Mouse (Mus musculus) mesoderm, embryonic 11.5 days (tissue): ENCODE data around the gene Baiap2l1.
"Not testable (repeated sequence)": the region's sequence is repeated elsewhere in the genome, so short reads cannot be mapped to it uniquely, and the experiment has no call there.

Experiments used
- DNase-seq: peaks from one replicate; pipeline ENCODE4 v3.0.0-alpha.2; 2012; ENCODE audit warnings: low read depth, low spot score

Baiap2l1 gene

DNA sequence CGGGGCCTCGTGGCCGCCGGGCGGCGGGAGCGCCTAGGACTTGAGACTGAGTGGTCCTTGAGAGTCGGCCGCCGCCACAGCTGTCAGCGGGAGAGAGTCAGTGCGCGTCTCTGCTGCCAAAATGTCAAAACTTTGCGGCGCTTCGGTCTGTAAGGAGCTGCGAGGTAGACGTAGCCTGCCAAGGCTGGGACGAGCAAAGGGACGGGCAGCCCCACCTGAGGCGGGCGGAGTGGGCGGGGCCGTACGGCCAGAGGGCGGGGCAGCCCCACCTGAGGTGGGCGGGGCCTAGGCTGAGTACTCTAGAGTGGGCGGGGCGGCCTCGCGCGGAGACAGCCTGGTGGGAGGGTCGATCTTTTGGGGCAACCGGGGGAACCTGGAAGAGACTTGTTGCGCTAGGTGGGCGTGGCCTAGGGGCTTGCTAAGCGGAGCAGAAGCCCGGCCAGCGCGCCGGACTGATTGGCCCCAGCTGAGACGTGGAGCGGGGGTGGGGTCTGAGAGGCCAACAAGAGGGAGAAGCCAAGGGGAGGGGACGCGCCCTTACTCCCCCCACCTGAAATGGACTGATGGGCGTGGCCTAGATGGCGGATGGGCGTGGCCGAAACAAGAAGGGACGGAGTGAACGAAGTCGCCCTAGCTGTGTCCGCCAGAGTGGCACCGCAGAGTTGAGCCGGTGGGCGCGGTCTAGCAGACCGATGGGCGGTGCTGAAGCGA is at the start of gene Baiap2l1:
Gene Baiap2l1, minus strand, starts transcription at position 232 of the 711 bp plus-strand sequence.
- DNase-seq, result peak; percentile 92

DNA sequence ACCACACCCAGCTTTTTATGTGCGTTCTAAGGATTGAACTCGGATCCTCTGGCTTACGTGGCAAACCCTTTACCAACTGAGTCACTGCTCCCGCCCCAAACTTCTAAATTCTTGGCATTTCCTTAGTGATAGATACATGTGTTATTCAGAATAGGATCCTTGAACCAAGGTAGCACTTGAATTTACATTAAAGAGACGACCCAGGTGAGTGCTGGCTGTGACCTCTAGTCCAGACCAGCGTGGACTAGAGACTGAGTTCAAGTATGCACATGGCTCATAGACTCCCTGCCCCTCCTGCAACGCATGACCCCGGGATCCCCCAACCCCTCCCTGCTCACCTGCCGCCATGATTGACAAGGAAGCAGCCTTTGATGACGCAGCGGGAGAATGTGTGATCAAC is 48.3 kb upstream of the Baiap2l1 start:
- DNase-seq, result no peak

DNA sequence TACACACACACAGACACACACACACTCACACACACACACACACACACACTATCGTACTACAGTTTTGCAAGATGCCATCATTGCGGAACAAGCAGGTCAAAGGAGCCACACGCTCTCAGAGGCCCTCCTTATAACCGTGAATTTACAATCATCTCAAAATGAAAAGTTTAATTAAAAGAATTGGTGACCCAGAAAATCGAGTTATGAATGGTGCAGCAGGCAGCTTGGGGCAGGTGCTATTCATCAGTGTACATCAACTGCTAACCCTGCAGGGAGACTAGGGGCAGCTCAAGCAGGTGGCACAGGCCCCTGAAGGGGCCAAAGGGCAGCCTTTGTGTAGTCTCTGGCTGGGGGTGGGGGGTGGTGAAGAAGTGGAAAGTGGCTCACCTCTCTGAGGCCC is 42.9 kb upstream of the Baiap2l1 start:
- DNase-seq, result no peak

DNA sequence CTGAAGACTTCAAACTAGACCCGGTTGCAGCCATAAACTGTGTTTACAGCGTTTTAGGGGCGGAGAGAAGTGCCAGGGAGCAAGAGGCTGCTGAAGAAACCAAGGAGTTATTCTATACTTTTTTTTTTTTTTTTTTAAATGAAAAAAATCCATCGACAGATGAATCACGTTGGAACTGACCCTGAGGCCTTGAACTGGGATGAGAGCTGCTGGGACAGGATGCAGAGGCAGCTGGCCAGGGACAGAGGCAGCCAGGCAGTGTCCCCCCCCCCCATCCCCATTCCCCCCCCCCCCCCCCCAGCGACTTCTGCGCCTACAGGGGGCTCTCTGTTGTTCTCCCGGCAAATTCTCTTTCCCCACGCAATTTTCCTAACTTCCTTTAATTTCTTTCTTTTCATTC is 39.7 kb upstream of the Baiap2l1 start:
- no peak for DNase-seq

DNA sequence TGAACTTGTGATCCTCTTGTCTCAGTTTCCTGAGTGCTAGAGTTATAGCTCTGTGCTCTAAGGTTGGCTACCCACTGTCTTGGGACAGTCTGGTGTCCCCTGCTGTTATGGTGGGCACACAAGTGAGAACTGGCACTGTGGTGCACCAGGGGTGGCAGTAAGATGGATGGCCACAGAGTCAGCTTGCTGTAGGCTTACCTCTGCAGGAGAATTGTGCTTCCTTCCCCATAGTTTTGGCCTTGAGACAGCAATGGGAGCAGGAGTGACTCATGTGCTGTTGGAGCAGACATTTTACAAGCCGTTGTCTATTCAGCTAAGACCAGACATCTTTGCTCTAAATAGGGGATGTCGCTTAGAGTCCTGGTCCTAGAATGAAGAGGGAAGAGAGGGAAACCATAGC is 36.2 kb upstream of the Baiap2l1 start:
- DNase-seq, result no peak

DNA sequence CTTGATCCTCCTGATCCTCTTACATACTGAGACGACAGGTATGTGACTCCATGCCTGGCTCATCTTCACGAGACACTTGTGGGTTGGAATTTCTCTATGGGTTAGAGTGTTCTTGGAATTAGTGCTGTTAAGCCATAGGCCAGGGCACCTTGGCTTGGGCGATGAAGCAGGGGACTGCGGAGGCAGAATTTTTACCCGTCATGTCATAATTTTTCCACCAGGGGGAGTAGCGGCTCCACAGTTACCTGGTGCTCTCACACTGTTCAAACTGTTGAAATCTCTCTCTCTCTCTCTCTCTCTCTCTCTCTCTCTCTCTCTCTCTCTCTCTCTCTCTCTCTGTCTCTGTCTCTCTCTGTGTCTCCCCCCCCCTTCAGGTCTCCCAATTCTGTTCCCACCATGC is 29.9 kb upstream of the Baiap2l1 start:
- DNase-seq, result peak; percentile 65

DNA sequence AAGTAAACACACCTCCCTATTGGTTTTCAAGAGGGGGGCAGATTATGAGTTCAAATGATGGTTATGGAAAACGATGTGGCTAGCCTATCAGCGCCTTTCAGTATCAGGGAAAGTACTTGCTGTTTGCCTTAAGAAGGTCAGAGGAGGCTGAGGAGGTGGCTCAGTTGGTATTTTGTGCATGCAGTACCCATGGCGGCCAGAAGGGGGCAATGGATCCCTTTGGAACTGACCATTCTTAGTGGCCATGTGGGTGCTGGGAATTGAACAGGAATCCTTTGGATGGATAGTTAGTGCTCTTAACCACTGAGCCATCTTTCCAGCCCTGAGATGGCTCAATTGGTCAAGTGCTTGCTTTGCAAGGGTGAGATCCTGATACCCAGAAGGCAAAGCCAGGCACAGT is 26.0 kb upstream of the Baiap2l1 start:
- no peak for DNase-seq

DNA sequence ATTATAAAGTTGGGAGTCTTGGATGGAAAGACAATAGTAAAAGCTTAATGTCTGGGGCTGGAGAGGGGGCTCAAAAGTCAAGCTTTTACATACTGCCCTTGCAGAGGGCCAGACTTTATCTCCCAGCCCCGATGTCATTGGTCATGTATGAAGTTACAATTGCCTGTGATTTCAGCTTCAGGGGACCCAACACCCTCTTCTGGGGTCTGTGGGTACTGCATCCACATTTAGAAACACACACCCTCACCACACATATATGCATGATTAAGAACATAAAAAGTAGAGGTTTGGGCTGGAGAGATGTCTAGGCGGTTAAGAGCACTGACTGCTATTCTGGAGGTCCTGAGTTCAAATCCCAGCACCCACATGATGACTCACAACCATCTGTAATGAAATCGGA is 23.9 kb upstream of the Baiap2l1 start:
- DNase-seq, result no peak

DNA sequence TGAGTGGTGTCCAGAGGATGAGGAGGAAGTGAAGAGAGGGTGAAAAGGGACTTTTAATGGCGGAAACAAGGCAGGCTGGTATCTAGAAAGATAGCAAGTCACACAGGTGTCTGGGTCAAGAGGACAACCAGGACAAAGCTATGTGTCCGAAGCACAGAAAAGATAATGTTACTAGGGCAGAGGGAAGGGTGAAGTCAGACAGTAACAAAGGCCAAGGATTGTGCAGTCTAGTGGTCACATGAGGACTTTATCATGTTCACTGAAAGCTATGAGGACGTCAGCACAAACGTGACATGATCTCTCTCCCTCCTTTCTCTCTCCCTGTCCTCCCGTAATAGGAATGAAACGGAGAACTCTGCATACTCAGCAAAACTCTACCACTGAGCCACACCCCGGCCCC is 22.8 kb upstream of the Baiap2l1 start:
- no peak for DNase-seq

DNA sequence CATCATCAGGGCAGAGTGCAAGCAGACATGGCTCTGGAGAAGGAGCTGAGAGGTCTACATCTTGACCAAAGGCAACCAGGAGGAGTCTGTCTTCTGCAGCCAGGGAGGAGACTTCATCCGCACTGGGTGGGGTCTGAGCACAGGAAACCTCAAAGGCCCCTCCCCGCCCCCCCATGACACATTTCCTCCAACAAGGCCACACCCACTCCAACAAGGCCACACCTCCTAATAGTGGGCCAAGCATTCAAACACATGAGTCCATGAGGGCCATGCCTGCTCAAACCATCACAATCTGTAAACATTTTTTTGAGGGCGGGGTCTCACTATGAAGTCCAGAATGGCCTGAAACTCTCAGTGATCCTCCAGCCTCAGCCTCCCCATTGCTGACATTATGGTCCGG is 21.5 kb upstream of the Baiap2l1 start:
- DNase-seq, result no peak

DNA sequence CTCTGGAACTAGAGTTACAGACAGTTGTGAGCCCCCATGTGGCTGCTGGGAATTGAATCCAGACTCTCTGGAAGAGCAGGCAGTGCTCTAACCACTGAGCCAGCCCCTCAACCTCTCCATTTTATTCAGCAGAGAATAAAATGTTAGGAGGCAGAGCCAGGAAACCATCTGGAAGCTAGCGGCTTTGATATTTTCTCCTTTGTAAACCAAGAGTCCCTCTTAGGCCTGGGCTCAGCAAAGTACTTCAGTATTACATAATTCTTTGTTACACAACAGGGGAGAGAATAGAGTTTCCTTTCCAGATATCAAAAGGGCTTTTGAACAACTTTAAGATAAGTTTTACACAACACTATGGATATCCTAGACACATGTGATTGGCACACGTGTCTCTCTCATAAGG is 15.0 kb upstream of the Baiap2l1 start:
- DNase-seq, result no peak

DNA sequence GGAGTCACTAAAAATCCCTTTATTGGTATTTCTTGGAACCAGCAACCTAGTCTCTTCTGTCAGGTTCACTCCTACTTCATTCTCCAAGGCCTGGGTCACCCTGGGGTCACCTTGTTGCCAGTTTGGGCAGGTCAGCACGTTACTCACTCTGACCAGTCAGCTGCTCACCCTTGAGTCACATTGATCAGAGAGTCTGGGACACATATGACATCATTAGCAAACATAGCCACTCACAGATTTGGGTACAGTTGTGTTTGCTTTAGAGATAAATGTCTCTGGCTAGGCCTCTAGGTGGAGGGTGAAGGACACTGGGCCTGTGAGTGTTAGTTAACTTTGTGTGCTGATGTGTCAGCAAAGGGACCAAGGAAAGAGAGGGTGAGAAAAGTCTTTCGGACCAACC is 14.3 kb upstream of the Baiap2l1 start:
- DNase-seq, result no peak

DNA sequence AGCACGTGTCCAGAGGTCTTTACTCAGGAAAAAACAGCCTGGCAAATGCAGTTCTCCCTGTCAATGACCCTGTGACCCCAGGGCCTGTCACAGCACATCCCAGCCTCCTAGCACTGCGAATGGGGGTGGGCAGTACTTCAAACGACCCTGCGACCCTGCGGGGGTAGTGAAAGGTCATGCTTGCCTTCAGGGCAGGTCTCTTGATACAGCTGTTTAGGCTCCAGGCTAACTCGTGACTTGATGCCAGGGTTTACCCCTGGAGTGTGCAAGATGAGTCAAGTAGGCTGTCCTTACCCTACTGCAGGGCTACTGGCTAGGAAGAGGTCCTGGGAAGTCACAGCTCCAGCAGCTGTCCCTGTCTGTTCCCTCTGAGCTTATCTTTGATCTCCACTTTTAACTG is 13.1 kb upstream of the Baiap2l1 start:
- peak; percentile 70 for DNase-seq

DNA sequence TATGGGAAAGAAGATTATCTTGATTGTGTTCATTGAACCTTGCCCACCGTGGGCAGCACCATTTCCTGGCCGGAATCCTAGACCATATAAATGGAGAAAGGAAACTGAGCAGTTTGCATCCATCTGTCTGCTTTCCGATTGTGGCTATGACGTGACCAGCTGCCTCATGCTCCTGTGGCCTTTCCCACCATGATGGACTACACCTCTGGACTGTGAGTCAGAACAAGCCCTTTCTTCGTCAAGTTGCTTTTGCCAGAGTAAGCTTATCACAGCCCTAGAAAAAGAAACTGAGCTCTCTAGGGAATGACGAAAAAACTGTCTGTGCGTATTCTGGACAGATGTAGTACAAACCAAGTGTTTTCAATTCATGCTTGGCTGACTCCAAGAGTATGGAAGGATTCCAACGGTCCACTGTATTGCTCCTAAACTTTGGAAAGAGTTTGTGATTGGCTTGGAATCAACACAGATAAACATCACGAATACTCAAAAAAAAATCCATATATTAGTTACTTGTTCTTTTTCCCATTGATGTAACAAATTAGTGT is 10.8 kb upstream of the Baiap2l1 start:
- DNase-seq, result no peak

DNA sequence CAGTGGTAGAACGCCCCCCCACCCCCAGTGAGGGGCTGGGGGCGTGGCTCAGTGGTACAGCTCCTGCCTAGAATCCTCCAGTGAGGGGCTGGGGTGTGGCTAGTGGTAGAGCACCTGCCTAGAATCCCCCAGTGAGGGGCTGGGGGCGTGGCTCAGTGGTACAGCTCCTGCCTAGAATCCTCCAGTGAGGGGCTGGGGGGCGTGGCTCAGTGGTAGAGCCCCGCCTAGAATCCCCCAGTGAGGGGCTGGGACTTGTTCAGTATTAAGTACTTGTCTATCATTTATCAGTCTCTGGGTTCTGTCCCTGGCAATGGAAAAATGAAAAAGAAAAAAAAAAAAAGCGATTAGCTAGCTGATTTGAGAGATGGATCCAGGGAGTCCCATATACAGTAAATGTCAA is 8.6 kb upstream of the Baiap2l1 start:
- DNase-seq, result not testable (repeated sequence)

DNA sequence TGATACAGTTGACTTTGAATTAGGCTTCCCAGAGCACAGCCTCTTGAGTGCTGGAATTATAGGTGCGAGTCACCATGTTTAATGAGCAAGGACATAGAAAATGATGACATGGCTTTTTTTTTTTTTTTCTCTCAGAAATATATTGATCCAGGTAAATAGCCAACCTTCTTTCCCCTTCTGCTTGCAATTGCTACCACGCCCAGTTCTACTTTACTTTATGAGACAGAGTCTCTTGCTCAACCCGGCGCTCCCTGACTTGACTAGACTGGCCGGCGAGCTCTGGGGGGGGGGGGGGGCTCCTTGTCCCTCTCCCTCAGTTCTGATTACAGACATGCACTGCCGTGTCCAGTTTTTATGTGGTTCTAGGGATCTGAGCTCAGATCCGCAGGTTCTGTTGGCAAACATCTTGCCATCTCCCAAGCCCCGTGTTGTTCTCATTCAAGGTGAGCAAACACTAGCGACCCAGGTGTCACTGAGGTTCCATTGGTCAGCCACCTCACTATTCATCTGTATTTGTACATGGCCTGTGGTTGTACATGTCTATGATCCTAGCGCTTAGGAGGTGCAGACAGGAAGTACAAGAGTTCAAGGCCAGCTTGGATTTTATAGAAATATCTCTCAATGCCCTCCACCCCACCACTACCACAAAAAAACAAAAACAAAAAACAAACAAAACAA is 6.9 kb upstream of the Baiap2l1 start:
- no peak for DNase-seq

DNA sequence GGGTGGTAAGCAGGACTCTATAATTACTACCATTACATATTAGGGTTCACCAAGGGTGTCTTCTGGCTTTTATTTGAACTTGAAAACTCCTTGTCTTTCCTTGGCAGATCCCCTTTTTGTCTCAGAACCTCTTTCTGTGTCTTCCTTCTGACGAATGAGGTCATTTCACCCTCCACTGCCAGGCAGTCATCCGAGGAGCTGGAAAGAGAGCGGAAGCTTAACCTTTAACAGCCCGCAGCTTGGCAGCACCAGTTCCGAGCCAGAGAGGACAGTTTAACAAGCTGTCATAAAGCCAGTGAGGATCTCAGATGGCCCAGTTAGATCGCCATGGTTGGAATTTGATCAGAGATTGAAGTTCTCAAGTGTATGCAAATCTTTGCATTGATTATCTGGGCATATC is 2.4 kb upstream of the Baiap2l1 start:
- DNase-seq, result peak; percentile 34

DNA sequence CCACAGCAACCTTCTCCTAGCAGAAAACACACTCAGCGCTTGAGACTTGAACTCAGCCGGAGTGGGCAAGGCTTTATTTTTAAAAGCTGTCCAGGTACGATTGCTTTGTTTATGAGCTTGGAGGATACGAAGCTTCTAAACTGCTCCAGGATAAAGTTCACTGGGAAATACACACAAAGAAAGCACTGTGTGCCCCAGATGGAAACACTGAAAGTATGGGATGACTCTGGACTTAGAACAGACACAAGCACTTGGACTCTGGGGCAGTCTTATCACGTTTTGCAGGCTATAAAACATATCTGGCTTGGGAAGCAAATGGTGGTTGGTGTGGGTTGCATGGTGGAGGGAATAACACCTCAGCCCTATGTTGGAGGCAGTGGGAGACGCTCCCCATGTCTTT is 2.0 kb upstream of the Baiap2l1 start:
- DNase-seq, result no peak

DNA sequence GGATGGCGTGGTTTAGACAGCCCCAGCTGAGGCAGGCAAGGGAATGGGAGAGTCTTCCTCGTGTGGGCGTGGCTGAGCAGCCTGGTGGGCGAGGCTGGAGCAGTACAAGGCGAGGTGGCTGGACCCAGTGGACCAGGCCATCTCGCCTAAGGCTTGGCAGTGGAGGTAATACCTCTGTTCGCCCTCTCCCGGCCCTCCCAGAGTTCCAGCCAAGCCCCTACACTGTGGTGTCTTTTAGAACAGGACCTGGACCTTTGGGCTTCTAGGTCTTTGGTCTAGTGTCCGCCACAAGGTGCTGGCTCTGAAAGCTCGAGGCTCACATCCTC is 643 bp upstream of the Baiap2l1 start:
- DNase-seq, result no peak

DNA sequence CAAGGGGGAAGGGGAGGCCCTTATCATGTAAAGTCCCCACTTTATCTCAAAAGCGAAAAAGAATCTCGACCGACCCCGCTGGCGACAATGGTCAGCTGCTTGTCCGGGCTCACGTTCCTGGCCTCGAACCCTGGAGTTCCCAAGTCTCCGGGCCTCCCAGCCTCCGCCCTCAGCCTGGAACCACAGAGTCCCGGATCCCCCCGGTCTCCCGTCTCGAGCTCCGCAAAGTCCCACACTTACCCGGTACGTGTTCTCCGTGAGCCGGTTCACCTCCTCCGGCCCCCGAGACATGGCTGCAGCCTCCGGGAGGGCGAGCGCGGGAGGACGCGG is 396 bp downstream of the Baiap2l1 start:
- no peak for DNase-seq

DNA sequence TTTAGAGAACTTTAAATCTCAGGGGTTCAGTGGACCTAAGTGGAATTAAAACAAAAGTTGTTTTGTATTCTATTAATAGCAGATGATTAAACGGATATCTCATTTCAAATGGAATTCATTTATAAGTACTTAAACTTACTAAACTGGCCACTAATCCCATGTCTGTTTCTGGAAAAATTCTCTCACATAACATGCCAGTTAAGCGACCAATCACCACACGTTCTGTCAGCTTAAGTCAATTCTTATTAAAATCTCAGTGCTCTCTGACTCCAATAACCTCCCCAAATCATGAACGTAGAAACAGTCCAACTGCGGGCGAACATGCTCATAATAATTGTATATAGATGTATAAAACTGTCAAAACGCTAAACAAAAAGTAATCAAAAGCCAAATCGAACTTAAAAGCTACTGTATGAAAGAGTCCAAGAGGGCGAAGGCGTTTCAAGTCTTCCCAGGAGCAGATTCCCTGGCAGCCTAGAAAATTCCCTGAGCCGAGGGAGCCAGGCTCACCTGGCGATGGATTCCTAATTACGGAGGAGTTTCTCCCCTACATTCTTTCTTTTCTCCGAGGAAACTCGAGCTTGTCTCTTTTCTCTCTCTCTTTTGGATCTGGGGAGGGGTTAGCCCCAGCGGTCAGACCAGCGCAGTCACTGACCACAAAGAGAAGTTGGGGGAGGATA is 996 bp downstream of the Baiap2l1 start:
- peak; percentile 26 for DNase-seq

DNA sequence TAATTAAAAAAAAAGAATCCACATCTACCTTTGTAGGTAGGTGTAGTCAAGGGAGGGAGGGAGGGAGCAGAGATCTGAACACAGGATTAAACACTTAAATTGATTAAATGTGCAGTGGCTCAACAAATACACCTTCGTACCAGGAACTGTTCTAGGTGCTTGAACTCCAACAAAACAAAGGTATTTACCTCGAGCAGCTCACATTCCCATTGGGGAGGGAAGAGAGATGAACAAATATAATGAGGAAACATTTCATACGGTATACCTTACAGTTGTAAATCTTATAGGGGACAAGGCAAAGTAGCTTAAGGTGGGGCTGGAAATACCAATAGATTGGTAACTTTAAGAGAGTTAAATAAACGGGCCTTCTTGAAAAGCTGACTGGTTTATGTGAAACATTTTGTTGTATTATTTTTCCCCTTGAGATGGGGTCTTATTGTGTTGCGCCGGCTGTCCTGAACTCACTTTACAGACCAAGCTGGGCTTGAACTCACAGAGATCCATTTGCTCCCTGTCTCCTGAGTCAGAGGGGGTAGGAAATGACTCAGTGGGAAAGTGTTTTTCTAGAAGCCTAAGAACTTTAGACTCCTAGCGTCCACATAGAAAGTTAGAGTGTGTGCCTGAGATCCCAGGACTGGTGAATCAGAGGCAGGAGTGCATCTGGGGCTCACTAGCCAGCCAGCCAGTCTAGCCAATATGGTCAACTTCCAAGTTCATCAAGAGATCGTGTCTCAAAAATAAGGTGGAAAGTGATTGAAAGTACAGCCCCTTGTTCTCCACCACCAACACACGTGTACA is 5.5 kb downstream of the Baiap2l1 start:
- no peak for DNase-seq
